Mouse (Mus musculus): ENCODE results near the gene Ncoa6. TPM values are rescaled to one million over a fixed set of nuclear protein-coding genes. Genes with fewer than 3 reads are reported as not detected.

Ncoa6 gene
- polyA plus RNA-seq, 1 experiment from 2014 or later = 10.6 TPM

DNA sequence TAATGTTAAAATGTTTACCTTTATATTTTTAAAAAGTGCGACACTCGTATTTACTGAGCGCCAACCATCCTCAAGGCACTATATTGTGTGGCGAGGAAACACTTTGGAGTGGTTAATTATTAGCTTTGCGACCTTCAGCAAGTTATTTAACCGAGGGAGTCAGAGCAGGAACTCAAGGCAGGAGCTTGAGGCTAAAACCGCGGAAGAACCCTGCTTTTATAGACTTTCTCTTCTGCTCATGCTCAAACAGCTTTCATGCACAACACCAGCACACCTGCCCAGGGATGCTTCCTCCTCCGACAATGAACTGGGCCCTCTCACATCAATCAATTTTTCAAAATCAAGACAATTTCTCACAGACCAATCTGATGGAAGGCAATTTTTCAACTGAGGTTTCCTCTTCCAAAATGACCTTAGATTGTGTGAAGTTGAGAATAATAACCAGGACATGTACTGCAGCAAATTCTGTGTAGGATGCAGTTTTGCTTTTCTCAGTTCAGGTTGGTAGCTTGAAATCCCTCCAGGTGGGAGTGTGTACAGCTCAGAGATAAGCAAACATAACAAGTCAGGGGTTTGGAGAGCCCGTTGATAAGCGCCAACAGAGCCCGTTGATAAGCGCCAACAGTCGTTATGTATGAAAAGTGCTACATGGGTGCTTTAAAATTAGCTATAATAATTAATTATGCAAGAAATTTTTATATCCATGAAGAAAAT, 115.9 kb downstream of the Ncoa6 start:
- Histone ChIP-seq H3K9ac (ENCODE audit: low read length) (peak overlapping the region; percentile 47; the same call in 1 of the 2 replicates), H3K9me3 (ENCODE audit: control insufficient read depth, low read length) (no peaks in the 10 kb centered on the region), H3K27me3 (ENCODE audit: control insufficient read depth, insufficient read depth, low read length) (no peaks in the 10 kb centered on the region), H3K36me3 (ENCODE audit: control insufficient read depth, insufficient read depth, low read length) (no peaks in the 10 kb centered on the region), H3K4me1 (replicated peaks; ENCODE audit: control insufficient read depth, insufficient read depth) (no peaks in the 10 kb centered on the region), H3K4me3 (ENCODE audit: low read depth, low read length) (peak overlapping the region; percentile 78), H3K27ac (replicated peaks) (peak overlapping the region; percentile 78), H3K4me2 (replicated peaks; ENCODE audit: low read depth) (peak overlapping the region; percentile 50)
- DNase-seq (ENCODE audit: low spot score) (peak; percentile 40), ATAC-seq (ENCODE audit: low FRiP score, low TSS enrichment) (peak; percentile 85)
- WGBS = 18% methylated on average over 14 of the region's 14 CpGs
- TF ChIP-seq EP300 (optimal IDR thresholded peaks at IDR 0.05) (no peak), CTCF (IDR thresholded peaks at IDR 0.05; ENCODE audit: low read depth) (no peak)

DNA sequence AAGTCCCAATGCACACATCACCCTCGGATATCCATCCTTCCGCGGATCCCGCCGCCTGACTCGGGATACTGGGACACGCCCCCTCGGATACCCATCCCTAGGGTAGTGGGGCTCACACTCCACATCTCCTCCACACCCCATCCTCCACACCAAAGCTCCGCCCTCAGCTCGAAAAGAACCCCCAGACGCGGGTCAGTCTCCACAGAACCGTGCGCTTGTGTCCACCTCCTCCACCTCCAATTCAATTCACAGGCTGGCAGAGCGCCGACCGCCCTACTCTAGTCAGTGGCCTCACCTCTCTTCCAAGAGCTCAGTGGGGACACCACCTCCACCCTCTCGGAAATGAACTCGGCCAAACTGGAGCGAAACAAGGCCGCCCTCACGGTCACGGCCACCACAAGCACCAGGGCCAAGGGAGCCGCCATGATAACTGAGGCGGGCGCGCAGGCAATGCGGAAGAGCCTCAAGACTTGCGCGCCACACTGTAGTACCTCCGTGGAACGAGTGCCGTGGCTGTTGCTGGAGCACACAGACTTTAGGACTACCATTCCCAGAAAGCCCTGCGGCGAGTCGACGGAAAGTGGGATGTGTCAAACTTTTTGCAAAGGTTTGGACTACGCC, 116.6 kb downstream of the Ncoa6 start, which contains the start of gene Pigu:
Gene Pigu, minus strand, starts transcription at position 460 of the 621 bp plus-strand sequence.
- ATAC-seq (ENCODE audit: low FRiP score, low TSS enrichment) = peak; percentile 99
- H3K27me3 ChIP-seq (ENCODE audit: control insufficient read depth, insufficient read depth, low read length) = no peaks in the 10 kb centered on the region
- H3K4me1 ChIP-seq (replicated peaks; ENCODE audit: control insufficient read depth, insufficient read depth) = no peaks in the 10 kb centered on the region
- peak within 1 kb of the TSS; percentile 78 for H3K27ac ChIP-seq (replicated peaks)
- H3K9me3 ChIP-seq (ENCODE audit: control insufficient read depth, low read length) = no peaks in the 10 kb centered on the region
- H3K9ac ChIP-seq (ENCODE audit: low read length) = peak within 1 kb of the TSS; percentile 76
- H3K4me2 ChIP-seq (replicated peaks; ENCODE audit: low read depth) = peak within 1 kb of the TSS; percentile 72
- TF ChIP-seq EP300 (optimal IDR thresholded peaks at IDR 0.05) (no peak), CTCF (IDR thresholded peaks at IDR 0.05; ENCODE audit: low read depth) (no peak)
- H3K36me3 ChIP-seq (ENCODE audit: control insufficient read depth, insufficient read depth, low read length) = no peaks in the 10 kb centered on the region
- WGBS = under 1% methylated on average over 38 of the region's 38 CpGs
- H3K4me3 ChIP-seq (ENCODE audit: low read depth, low read length) = peak within 1 kb of the TSS; percentile 78
- DNase-seq (ENCODE audit: low spot score) = peak; percentile 95

DNA sequence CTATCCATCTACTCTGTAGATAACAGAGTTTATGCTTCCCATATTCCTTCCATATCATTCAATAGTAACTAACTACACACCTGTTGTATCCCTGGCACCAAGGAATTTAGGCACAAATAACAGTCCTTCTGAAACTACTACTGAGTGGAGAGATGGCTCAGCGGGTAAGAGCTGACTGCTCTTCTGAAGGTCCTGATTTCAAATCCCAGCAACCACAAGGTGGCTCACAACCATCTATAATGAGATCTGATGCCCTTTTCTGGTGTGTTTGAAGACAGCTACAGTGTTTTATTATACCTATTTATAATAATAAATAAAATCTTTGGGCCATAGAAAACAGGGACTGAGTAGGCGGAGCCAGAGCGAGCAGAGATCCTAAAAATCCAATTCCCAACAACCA, 119.3 kb downstream of the Ncoa6 start:
- no peak overlapping the region for H3K27ac ChIP-seq (replicated peaks)
- ATAC-seq (ENCODE audit: low FRiP score, low TSS enrichment) (no peak), DNase-seq (ENCODE audit: low spot score) (no peak)
- WGBS = 86% methylated on average over 3 of the region's 3 CpGs
- no peak for TF ChIP-seq EP300 (optimal IDR thresholded peaks at IDR 0.05)
- TF ChIP-seq CTCF (IDR thresholded peaks at IDR 0.05; ENCODE audit: low read depth) = peak; percentile 46
- no peak overlapping the region for H3K4me3 ChIP-seq (ENCODE audit: low read depth, low read length)
- H3K27me3 ChIP-seq (ENCODE audit: control insufficient read depth, insufficient read depth, low read length) = no peaks in the 10 kb centered on the region
- no peaks in the 10 kb centered on the region for H3K36me3 ChIP-seq (ENCODE audit: control insufficient read depth, insufficient read depth, low read length)
- no peaks in the 10 kb centered on the region for H3K4me1 ChIP-seq (replicated peaks; ENCODE audit: control insufficient read depth, insufficient read depth)
- no peak overlapping the region for H3K4me2 ChIP-seq (replicated peaks; ENCODE audit: low read depth)
- no peak overlapping the region for H3K9ac ChIP-seq (ENCODE audit: low read length)
- H3K9me3 ChIP-seq (ENCODE audit: control insufficient read depth, low read length) = no peaks in the 10 kb centered on the region

DNA sequence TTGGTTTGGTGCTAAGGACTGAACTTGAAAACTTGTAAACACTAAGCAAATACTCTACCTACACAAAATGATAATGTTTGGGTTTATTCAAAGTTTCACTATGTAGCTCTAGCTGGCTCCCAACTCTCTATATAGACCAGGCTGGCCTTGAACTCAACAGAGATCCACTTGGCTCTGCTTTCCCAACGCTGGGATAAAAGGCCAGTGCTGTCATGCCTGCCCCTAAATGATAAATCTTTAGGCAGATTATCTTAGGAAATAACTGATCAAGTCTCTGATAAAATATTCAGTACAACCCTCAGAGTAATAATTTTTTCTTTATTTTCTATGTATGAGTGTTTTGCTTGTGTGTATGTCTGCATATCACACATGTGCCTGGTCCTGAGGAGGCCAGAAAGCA, 127.0 kb downstream of the Ncoa6 start:
- H3K4me1 ChIP-seq (replicated peaks; ENCODE audit: control insufficient read depth, insufficient read depth) = no peaks in the 10 kb centered on the region
- H3K27ac ChIP-seq (replicated peaks) = no peak overlapping the region
- no peak for DNase-seq (ENCODE audit: low spot score)
- ATAC-seq (ENCODE audit: low FRiP score, low TSS enrichment) = no peak
- H3K27me3 ChIP-seq (ENCODE audit: control insufficient read depth, insufficient read depth, low read length) = no peaks in the 10 kb centered on the region
- peaks cover 2% of the 10 kb centered on the region; the same call in 1 of the 2 replicates for H3K36me3 ChIP-seq (ENCODE audit: control insufficient read depth, insufficient read depth, low read length)
- H3K9me3 ChIP-seq (ENCODE audit: control insufficient read depth, low read length) = no peaks in the 10 kb centered on the region
- 68% methylated on average over 1 of the region's 1 CpGs for WGBS
- H3K4me2 ChIP-seq (replicated peaks; ENCODE audit: low read depth) = no peak overlapping the region
- H3K9ac ChIP-seq (ENCODE audit: low read length) = no peak overlapping the region
- H3K4me3 ChIP-seq (ENCODE audit: low read depth, low read length) = no peak overlapping the region
- TF ChIP-seq EP300 (optimal IDR thresholded peaks at IDR 0.05) (no peak), CTCF (IDR thresholded peaks at IDR 0.05; ENCODE audit: low read depth) (no peak)

MicroRNA genes within 50 kb of the gene (microRNA counts, 519-probe panel; counts per million panel counts)
- not detected for microRNA mmu-miR-695

Small RNAs within 50 kb of the gene (microRNA-seq; reads per million reads assigned to microRNA genes)
- gene Mir695 = not detected

Other genes with a start within 250 kb of the Ncoa6 start
- gene Dynlrb1, start 237.4 kb downstream of the Ncoa6 start, polyA plus RNA-seq (2015; fragmentation: Nextera tagmentation; extraction: Ambion mirVana) = 339 and 341 TPM in 2 replicates
- gene Map1lc3a, start 197.6 kb downstream of the Ncoa6 start, polyA plus RNA-seq (2015; fragmentation: Nextera tagmentation; extraction: Ambion mirVana) = 249 and 274 TPM in 2 replicates
- 36.1 and 40.0 TPM in 2 replicates for gene Pigu, start 116.5 kb downstream of the Ncoa6 start, polyA plus RNA-seq (2015; fragmentation: Nextera tagmentation; extraction: Ambion mirVana)
- gene Trp53inp2, start 92.8 kb downstream of the Ncoa6 start, polyA plus RNA-seq (2015; fragmentation: Nextera tagmentation; extraction: Ambion mirVana) = 29.4 and 37.1 TPM in 2 replicates
- 10.3 and 13.6 TPM in 2 replicates for gene Acss2, start 44.1 kb upstream of the Ncoa6 start, polyA plus RNA-seq (2015; fragmentation: Nextera tagmentation; extraction: Ambion mirVana)
- 2.6 and 2.9 TPM in 2 replicates for gene Ggt7, start 44.3 kb upstream of the Ncoa6 start, polyA plus RNA-seq (2015; fragmentation: Nextera tagmentation; extraction: Ambion mirVana)
- gene Gss, start 118.9 kb upstream of the Ncoa6 start, polyA plus RNA-seq (2015; fragmentation: Nextera tagmentation; extraction: Ambion mirVana) = 47.9 and 54.2 TPM in 2 replicates
- 0.05 and 0.15 TPM in 2 replicates for gene Myh7b, start 137.3 kb upstream of the Ncoa6 start, polyA plus RNA-seq (2015; fragmentation: Nextera tagmentation; extraction: Ambion mirVana)
- gene Trpc4ap, start 218.5 kb upstream of the Ncoa6 start, polyA plus RNA-seq (2015; fragmentation: Nextera tagmentation; extraction: Ambion mirVana) = 66.5 and 68.4 TPM in 2 replicates

All from stomach, postnatal 0 days (tissue).